Mouse (Mus musculus): Measurements from ENCODE around the gene Fhl1. TPM values are rescaled to one million over a fixed set of nuclear protein-coding genes. Genes with fewer than 3 reads are reported as not detected.

Gene Fhl1
- polyA plus RNA-seq, 2 experiments from 2014 or later: not detected

GRCm38 (mm10) chrX:56753317-56754289 is 22.0 kb downstream of the Fhl1 start:
- no peak for ATAC-seq

- ATAC-seq: no peak
These were observed 24.1 kb downstream of the Fhl1 start for GRCm38 (mm10) chrX:56755646-56756045.

GRCm38 (mm10) chrX:56756352-56756751 is 24.8 kb downstream of the Fhl1 start:
- no peak for ATAC-seq

- no peak for ATAC-seq
These were observed 28.7 kb downstream of the Fhl1 start for GRCm38 (mm10) chrX:56760257-56760760.

- no peak for ATAC-seq
These were observed 38.3 kb downstream of the Fhl1 start for GRCm38 (mm10) chrX:56769838-56770237.

- ATAC-seq: no peak
These were observed 40.2 kb downstream of the Fhl1 start for GRCm38 (mm10) chrX:56771751-56772150.

GRCm38 (mm10) chrX:56773329-56773728 is 41.7 kb downstream of the Fhl1 start:
- ATAC-seq: no peak

GRCm38 (mm10) chrX:56786281-56787061 is 54.9 kb downstream of the Fhl1 start:
- no peak for ATAC-seq

GRCm38 (mm10) chrX:56787486-56787885 is 55.9 kb downstream of the Fhl1 start:
- ATAC-seq: no peak

- ATAC-seq: no peak
These were observed 59.0 kb downstream of the Fhl1 start for GRCm38 (mm10) chrX:56790591-56790990.

GRCm38 (mm10) chrX:56791268-56791667 is 59.7 kb downstream of the Fhl1 start:
- no peak for ATAC-seq

GRCm38 (mm10) chrX:56821765-56822603 is 90.4 kb downstream of the Fhl1 start, which contains the start of gene Map7d3:
Gene Map7d3 (minus strand): TSS chrX:56822326.
- no peak for ATAC-seq

GRCm38 (mm10) chrX:56827492-56827891 is 95.9 kb downstream of the Fhl1 start:
- no peak for ATAC-seq

GRCm38 (mm10) chrX:56835842-56836241 is 104.3 kb downstream of the Fhl1 start:
- ATAC-seq: no peak

- no peak for ATAC-seq
These were observed 107.8 kb downstream of the Fhl1 start for GRCm38 (mm10) chrX:56839369-56839768.

GRCm38 (mm10) chrX:56841255-56841654 is 109.7 kb downstream of the Fhl1 start:
- no peak for ATAC-seq

Other genes starting within 250 kb of the Fhl1 start
- gene Gm10477, start 207.0 kb upstream of the Fhl1 start, polyA plus RNA-seq (2017; shearing (Covaris generic)): not detected
- not detected for gene Gm648, start 182.2 kb upstream of the Fhl1 start, polyA plus RNA-seq (2017; shearing (Covaris generic))
- gene Mmgt1, start 133.7 kb upstream of the Fhl1 start, polyA plus RNA-seq (2017; shearing (Covaris generic)): 1 to 10 TPM; 6.7 to 7.6 TPM
- 1 to 10 TPM; 8.3 to 8.9 TPM for gene Slc9a6, start 122.0 kb upstream of the Fhl1 start, polyA plus RNA-seq (2017; shearing (Covaris generic))
- under 1 TPM; 0.33 TPM for gene Map7d3, start 90.5 kb downstream of the Fhl1 start, polyA plus RNA-seq (2017; shearing (Covaris generic))
- not detected for gene Adgrg4, start 138.4 kb downstream of the Fhl1 start, polyA plus RNA-seq (2017; shearing (Covaris generic))